Mouse (Mus musculus) cerebellum, postnatal 14 days (tissue): ENCODE data around the gene Gbp8.
A peak's percentile ranks its signal among the peaks of the same experiment; 100 is the strongest.
"Not testable (repeated sequence)": the region's sequence is repeated elsewhere in the genome, so short reads cannot be mapped to it uniquely, and the experiment has no call there.

Experiments used
- DNase-seq, 2 experiments: peaks; one replicate each; pipeline ENCODE4 v3.0.0; 2021; ENCODE audit warnings: mixed read lengths in 2 of 2

Gbp8 gene

DNA sequence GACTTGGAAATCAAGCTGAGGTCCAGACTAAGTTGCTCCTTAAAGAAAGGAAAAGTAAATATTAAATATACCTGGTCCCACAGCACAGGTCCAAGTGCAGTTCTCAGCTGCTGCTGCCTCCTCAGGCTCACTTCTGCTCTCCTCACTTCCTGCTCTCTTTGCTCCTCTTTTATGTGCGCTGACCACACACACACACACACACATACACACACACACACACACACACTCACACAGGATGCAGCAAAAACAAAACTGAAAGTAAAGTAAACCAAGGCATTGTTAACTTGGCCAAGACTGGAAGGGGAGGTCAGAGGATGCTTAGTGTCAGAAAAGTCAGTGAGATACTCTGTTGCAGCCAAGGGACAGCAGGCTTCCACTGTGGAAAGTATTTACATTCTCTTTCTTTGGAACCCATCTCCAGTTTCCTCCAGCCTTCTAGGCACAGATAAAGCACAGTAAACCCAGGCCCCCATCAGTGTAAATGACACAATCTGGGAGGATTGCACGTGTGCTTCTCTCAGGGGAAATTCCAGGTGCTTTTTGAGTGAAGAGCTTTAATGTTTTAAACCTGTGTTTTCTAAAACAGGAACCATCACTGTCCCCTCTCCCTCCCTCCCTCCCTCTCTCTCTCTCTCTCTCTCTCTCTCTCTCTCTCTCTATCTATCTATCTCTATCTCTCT is at the start of gene Gbp8, which contains the start of the genes Gbp9 and Gbp4:
Gene Gbp8 (minus strand): TSS at position 132 of the 680 bp plus-strand sequence.
Gene Gbp9 (minus strand): TSS at position 131 of the 680 bp plus-strand sequence.
Gene Gbp4 (minus strand): TSS at position 178 of the 680 bp plus-strand sequence.
- not testable (repeated sequence) for DNase-seq

DNA sequence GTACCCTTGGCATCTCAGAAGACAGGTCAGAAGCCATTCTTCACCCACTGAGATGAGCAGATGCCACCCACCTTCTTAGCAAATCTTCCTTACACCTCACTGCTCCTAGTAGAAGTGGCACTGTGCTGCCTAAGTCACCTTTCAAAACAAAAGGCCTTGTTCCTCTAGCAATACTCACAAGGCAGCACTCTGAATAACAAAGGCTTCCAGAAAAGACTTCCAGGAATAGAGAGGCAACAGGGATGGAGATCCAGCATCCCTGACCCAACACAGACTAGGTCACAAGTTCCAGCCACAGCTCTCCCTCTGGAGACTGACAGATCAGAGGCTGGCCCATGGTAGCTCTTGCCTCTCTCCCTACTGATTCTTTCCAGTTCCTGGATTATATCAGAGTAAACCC is 42.1 kb upstream of the Gbp8 start:
- DNase-seq: no peak

DNA sequence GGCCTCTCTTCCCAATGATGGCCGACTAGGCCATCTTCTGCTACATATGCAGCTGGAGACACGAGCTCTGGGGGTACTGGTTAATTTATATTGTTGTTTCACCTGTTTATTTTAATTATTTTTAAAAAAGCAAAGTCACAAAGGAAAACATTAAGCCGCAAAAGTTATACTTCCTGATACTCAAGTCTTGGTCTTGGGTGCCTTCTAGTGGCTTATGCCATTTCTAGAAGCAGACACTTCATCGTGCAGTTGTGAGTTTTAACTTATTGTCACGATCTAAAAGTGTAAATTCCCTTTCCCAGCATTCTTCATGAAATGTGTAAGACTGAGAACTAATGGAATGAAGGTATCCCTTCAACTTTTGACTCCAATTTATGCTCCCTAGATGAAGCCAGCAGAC is 17.2 kb upstream of the Gbp8 start:
- no peak for DNase-seq

DNA sequence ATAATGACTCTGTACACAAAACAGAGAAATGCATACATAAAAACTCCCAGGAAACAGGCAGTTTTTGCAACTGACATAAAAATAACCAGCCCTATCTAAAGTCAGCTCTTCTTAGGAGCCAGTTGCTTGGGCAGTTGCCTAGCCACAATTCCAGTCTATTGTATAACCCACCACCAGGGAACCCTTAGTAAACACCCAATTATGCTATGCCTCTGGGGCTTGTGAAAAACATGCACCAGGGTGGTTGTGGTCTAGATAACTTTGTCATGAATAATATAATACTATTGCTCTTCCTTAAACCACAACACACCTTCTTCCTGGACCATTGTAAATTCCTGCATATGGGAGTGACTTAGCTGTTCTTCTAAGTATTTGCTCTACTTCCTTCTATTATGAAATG is 14.7 kb upstream of the Gbp8 start:
- DNase-seq: no peak

DNA sequence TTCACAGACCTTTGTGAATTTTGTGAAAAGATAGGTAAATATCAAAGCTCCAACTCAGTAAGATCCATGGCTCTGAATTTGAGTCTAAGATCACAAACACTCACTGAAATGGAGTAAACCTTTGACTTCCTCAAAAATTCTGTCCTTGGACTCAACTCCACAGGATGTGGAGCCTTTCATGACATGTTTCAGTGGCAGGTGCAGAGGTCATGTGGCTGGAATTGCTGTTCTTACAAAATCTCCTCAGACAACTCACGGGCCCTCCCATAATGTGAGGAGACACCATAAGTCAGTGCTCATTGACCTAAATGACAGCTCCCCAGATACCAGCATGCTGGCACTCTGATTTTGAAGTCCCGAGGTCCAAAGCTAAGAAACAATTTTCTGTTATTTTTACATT is 8.7 kb upstream of the Gbp8 start:
- DNase-seq: not testable (repeated sequence)

DNA sequence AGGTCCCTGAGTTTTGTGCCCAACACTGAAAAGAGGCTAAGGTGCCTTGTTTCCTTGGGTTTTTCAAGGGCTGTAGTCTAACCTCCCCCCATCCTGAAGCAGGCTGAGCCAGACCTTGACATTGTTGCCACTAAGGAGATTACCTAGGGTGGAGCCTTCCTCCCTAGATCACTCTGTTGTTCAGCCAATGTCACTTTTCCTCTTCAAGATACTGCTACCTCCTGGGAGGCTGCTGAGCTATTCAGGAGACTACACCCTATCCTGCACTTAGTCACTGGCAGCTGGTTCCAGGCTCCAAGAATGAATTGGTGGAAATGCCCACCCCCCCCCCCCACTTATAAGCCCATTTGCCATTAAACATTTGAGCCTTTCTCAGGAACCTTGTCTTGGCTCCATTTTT is 7.1 kb upstream of the Gbp8 start:
- DNase-seq: no peak

DNA sequence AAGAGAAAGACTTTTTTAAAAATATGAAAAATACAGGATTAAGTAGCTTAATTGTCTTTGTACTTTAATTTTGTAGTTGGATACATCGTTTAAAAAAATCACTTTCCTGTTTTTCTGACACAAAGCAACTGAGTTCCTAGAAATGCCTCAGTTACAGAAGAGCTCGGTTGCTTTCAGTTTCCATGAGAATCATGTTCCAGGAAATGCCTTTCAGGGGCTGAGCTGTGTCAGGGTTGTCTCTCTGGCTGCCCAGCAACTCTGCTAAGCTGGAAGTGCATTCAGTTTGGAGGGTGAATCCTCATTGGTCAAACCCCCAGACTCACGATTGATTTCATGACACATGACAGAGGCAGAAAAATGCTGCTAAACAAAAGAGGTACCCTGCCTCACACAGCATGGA is 6.4 kb upstream of the Gbp8 start:
- not testable (repeated sequence) for DNase-seq

DNA sequence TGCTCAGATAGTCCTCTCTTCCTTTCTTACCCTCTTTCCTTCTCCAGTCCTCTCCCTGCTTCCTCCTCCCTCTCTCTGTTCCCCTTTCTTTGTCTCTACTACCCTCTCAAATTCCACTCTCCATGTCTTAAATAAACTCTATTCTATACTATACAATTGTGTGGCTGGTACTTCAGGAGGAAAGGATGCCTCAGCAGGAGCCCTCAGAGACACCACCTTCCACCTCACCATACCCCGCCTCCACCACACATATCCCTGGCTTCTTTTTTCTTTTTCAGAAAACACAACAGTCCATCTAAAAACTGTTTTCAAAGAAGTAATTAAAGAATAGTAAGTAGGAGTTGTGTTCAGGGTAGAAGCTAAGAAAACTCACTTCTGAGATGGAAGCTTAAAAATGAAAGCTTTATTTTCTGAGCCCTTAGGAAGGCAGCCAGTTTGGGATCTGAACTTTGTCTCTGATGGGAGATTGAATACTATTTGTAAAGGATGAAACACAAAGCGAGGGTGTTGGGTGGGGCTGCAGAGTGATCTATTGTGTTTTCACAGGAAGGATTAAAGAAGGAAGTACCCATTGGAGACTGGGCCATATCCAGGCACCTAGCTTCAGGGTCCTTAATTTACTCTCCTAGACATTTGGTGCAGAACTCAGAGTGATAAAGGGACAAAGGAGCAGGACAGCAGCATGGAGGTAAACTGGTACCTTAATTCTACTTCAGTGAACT is 910 bp upstream of the Gbp8 start:
- DNase-seq: not testable (repeated sequence)

DNA sequence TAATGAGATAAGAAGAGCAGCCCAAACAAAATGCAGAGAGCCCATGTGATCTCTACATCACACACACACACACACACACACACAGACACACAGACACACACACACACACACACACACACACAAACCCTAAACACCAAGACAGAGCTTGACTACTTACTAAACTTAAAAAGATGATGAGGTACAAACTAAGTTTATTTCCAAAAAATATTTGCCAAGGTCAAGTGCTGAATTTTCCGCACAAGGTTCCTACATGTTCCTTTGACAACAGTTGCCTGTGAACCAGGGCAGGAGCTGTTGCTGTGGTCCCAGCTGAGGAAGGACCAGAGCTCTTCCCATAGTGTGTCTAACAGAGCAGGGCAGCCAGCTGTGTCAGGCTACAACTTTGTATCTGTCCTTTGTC is 434 bp downstream of the Gbp8 start:
- no peak for DNase-seq

DNA sequence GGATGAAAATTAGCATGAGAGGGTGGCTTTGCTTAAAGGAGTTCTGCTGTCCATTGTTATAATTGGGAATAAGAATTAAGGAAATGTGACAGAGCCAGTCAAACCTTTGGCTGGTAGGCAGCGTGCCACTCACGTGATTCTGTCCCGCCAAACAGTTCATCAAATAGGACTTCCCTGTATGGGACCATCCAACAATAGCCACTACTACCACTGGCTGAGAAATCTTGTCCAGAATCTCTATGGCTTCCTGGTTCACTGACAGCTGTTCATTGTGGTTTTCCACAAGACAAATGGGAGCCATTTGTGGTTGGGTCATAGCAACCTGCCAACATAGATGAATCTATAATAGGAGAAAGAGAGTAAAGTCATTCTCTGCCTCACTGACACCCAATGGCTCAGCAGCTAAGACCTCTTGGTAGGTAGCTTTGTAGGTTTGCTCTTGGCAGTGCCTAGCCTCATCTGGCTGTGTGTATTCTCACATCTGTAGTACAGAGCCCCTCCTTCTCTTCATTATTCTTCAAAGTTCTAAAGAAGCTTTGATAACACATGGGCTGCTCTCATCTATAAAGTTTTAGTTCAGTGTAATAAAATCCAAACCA is 2.5 kb downstream of the Gbp8 start:
- DNase-seq: not testable (repeated sequence)

DNA sequence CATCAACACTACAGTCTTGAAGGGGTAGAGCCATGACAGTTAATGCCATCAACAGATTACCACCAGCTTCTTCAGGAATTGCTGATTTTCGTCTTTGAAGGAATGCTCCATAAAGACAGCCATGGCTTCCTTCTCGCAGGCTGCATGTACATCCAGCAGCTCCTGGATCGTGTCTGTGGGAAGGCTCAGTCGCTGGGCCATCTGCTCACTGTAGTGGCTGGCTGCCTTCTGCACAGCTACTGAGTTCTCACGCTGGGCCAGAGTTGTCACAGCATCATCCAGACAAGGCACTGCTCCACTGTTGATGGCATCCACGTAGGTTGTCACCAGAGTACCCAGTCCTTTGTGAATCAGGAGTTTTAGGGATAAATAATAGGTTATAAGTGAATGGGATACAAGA is 17.6 kb downstream of the Gbp8 start:
- DNase-seq: peak; percentile 15 to 36

DNA sequence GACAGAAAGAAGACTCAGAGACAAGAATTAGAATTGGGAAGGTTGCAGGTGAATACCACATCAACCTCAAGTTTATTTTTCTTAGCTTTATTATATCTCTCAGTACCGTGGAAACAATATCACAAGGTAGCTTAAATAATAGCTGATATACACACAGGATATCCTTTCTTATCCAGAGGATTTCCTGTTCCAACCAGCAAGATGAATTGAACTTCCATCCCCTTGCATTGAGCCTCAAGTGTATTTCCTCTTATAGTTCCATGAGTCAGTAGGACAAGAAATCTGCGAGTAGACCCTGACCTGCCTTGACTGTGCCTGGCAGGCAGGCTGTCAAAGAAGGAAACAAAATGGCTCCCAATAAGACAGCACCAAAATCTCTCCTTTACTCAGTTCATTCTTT is 23.6 kb downstream of the Gbp8 start:
- DNase-seq: no peak

DNA sequence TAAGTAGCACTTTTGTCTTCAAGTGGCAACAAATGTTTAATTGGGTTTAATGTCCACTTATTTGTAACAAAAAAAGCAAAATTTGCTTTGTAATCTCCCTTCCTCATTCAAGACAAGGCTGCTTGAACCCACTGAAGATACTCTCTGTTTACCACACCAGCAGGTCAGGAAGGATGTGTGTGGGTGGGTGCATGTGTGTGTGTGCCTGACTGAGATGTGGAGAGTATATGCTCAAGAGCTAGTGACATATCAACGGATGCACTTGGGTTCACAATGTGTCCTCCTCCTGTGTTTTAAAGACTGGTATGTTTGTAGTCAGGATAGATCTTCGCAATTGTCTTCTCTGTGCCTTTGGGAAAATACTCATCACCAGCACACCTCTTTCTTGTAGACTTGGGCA is 24.6 kb downstream of the Gbp8 start:
- no peak for DNase-seq

DNA sequence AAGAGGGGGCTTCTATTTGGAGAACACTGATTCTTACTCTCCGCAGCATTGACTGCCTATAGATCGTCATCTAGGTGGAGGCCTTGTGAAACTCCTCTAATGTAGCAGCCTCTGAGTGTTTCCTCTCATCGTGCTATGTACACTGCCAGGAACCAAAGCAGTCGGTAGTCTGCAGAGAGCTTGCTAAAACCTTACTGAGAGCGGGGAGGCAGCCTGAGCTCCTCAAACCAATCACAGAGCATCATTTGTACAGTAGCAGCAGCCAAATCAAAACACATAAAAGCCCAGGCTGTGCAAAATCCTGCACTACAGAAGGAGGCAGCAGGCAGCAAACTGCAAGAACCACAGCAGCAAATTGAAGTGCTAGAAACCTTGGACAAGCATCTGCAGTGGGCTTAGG is 25.7 kb downstream of the Gbp8 start:
- no peak for DNase-seq

DNA sequence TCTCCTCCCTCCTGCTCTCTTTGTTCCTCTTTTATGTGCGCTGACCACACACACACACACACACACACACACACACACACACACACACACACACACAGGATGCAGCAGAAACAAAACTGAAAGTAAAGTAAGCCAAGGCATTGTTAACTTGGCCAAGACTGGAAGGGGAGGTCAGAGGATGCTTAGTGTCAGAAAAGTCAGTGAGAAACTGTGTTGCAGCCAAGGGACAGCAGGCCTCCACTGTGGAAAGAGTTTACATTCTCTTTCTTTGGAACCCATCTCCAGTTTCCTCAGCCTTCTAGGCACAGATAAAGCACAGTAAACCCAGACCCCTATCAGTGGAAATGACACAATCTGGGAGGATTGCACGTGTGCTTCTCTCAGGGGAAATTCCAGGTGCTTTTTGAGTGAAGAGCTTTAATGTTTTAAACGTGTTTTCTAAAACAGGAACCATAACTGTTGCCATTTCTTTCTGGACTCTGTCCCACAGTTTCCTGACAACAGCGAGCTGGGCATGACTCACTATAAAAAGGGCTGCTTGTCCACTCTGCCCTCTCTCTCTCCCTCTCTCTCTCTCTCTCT is 29.0 kb downstream of the Gbp8 start:
- DNase-seq: peak; percentile 1 to 7

DNA sequence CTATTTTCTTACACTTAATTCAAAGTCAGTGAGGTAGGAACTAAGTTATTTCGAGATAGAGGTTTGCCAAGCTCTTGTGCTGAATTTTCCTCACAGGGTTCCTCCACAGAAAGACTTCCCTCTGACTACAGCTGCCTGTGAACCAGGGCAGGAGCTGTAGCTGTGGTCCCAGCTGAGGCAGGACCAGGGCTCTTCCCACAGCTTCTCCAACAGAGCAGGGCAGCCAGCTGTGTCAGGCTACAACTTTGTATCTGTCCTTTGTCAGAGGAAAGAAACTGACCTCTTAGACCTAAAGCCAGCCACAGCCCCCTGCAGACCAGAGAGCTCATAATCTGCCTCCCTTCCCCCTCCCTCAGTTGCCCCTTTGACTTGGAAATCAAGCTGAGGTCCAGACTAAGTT is 29.6 kb downstream of the Gbp8 start:
- not testable (repeated sequence) for DNase-seq

DNA sequence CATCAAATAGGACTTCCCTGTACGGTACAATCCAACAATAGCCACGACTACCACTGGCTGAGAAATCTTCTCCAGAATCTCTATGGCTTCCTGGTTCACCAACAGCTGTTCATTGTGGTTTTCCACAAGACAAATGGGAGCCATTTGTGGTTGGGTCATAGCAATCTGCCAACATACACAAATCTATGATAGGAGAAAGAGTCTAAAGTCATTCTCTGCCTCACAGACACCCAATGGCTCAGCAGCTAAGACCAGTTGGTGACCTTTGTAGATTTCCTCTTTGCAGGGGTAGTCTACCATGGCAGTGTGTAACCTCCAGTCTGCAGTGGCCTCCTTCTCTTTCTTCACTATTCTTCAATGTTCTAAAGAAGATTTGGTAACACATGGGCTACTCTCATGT is 33.7 kb downstream of the Gbp8 start:
- not testable (repeated sequence) for DNase-seq

DNA sequence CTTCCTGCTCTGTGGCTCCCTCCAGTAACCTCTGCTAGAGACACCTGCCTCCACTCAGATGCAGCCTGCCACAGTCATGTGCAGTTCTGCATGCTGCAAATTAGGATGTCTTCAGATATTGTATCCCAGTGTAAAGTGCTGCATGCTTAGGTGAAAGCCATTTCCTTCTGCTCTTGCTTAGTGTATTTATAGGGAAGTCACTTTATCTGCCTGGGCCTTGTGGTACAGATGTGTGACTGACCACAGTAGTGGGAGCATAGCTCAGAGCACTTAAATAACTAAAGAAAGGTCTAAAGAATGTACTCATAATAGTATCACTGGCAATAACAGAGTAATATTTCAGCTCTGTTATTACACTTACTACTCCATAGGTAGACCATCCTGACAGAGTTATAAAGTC is 57.4 kb downstream of the Gbp8 start:
- DNase-seq: no peak

DNA sequence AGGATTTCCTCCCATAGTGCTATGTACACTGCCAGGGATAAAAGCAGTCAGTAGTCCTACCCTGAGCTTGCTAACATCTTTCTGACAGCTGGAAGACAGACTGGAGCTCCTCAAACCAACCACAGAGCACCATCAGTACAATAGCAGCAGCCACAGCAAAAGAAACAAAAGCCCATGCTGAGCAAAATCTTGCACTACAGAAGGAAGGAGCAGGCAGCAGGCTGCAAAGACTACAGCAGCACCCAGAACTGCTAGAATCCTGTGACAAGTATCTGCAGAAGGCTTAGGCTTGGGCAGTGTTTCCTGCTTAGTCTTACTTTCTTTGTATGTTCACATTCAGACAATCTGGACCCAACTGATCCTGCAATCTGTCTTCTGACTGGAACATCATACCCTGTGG is 71.0 kb downstream of the Gbp8 start:
- DNase-seq: not testable (repeated sequence)

DNA sequence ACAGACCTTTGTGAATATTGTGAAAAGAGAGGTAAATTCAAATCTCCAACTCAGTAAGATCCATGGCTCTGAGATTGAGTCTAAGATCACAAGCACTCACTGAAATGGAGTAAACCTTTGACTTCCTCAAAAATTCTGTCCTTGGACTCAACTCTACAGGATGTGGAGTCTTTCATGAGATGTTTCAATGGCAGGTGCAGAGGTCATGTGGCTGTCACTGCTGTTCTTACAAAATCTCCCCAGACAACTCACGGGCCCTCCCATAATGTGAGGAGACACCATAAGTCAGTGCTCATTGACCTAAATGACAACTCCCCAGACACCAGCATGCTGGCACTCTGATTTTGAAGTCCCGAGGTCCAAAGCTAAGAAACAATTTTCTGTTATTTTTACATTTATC is 74.9 kb downstream of the Gbp8 start:
- DNase-seq: not testable (repeated sequence)

DNA sequence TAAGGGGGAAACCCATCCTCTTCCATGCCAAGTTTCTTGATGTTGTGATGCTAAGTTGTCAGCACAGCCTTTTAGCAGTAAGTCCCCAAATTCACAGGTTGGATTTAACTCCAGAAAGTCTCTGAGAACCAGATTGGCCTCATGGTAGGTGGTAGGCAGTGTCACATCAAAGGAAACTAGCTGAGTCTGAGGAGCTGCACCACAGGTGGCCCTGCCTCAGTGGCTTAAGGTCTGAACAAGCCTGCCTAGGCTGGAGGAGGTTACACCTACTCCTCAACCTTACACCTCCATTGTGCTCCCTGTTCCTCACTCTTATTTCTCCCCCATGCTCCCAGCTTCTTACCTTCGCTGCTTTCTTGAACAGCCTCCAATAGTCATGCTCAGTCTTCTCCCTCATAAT is 76.0 kb downstream of the Gbp8 start:
- DNase-seq: no peak

DNA sequence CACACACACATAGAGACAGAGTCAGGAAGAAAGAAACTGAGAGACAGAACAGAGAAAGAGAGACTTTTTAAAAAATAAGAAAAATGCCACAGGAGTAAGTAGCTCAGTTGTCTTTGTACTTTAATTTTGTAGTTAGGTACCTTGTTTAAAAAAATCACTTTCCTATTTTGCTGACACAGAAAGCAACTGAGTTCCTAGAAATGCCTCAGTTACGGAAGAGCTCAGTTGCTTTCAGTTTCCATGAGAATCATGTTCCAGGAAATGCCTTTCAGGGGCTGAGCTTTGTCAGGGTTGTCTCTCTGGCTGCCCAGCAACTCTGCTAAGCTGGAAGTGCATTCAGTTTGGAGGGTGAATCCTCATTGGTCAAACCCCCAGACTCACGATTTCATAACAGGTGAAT is 76.9 kb downstream of the Gbp8 start:
- DNase-seq: not testable (repeated sequence)

DNA sequence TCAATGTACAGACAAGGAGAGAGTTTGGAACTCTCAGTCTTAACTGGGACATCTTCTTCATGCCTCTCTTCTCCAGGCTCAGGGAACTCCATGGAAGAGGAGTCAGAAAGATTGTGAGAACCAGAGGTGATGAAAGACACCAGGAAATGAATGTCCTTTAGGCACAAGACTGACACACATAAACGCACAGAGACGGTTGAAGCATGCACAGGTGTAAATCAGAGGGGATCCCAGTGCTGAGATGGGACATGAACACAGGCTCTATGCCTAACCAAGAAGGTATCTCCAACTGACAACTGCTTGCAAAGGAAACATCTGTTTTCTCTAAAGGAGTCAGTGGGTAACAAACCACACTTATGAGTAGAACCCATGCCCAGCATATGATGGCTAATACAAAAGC is 79.1 kb downstream of the Gbp8 start:
- DNase-seq: no peak

DNA sequence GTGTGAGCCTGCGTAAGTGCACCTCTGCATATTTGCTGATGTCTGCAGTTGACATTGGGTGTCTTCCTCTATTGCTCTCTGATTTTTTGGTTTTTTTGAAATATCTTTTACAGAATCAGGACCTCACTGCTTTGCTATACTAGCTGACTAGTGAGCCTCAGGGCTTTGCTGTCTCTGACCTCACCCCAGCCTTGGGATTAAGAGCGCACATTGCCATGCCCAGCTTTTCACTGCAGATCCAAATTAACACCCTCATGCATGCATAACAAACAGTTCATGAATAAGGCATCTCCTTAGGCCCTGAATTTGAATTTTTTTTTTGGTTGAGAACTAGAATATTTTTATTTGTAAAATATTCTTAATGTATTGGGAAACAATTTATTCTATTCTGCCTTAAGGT is 84.1 kb downstream of the Gbp8 start:
- DNase-seq: no peak
